Mouse (Mus musculus) frontal cortex, postnatal 25 days (tissue): ENCODE data around the gene Gm10277.

Experiments
- DNase-seq, 2 experiments: peaks; one replicate each; pipeline ENCODE4 v3.0.0; 2022; ENCODE audit warnings: low spot score in 2 of 2

Gene Gm10277

DNA sequence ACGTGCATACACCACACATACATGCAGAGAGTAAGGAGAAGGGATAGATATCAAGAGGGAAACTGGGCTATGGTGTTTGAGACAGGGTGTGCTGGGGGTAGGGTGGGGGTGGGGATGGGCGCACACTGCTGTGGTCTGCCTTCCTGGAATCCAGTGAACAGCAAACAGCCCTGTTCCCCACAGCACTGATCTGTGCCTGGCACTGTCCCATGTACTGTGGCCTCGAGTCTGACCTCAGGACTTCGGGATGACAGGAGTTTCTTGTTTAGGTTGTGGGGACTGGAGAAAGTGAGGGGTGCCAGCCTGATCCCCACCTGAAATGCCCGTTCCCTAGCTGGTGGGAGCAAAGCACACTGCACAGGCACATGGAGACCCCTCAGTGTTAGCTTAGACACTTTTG, at the start of gene Gm10277:
Gene Gm10277 (minus strand): TSS at position 41 of the 400 bp plus-strand sequence.
- DNase-seq, result no peak

DNA sequence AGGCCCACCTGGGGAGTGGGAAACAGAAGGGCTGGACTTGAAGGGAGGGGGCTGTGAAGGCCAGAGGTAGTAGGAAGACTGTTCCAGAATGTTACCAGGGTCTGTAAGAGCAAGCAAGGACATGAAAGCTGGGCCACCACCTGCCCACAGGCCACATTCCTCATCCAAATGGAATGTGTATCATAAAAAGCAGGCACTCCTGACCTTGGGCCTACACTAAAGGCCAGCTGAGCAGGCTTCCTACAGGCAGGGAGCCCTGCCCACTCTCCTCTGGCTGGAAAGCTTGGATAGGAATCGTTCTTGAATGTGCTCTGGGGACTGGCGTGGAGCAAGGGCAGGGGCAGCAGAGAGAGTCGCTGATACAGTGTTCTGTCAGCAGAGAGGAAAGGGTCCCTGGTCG, 49.2 kb upstream of the Gm10277 start:
- DNase-seq, result no peak

DNA sequence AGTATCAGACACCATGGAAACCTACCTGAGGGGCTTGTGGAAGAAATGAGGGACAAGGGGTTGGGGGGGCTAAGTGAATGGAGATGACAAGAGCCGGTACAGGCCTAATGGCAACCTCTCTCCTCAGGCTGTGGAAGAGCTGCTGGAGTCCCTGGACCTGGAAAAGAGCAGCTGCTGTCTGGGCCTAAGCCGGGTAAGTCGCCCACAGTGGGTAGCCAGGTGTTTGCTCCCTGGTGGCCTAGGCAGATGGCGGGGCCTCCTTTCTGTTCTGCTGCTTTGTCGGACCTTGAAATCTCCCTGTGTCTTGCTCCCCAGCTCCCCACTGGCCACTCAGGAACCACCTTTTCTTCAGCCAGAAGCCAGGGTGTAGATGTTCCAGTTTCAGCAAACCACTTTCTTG, 48.7 kb upstream of the Gm10277 start:
- DNase-seq, result no peak

DNA sequence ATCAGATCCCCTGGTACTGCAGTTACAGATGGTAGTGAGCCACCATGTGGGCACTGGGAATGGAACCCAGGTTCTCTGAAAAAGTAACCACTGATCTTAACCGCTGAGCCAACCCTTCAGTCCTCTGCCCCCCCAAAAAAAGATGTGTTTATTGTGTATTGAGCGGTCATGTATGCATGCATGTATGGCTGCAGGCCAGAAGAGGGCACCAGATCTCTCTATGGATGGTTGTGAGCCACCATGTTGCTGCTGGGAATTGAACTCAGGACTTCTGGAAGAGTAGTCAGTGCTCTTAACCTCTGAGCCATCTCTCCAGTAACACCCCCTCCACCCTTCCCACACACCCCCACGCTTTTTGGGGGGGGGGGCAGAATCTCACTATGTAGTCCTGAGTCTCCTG, 47.6 kb upstream of the Gm10277 start:
- DNase-seq, result no peak

GRCm38 (mm10) chr11:77832541-77832940, 45.0 kb upstream of the Gm10277 start:
- DNase-seq, result no peak

GRCm38 (mm10) chr11:77830875-77831274, 43.3 kb upstream of the Gm10277 start:
- DNase-seq, result no peak

DNA sequence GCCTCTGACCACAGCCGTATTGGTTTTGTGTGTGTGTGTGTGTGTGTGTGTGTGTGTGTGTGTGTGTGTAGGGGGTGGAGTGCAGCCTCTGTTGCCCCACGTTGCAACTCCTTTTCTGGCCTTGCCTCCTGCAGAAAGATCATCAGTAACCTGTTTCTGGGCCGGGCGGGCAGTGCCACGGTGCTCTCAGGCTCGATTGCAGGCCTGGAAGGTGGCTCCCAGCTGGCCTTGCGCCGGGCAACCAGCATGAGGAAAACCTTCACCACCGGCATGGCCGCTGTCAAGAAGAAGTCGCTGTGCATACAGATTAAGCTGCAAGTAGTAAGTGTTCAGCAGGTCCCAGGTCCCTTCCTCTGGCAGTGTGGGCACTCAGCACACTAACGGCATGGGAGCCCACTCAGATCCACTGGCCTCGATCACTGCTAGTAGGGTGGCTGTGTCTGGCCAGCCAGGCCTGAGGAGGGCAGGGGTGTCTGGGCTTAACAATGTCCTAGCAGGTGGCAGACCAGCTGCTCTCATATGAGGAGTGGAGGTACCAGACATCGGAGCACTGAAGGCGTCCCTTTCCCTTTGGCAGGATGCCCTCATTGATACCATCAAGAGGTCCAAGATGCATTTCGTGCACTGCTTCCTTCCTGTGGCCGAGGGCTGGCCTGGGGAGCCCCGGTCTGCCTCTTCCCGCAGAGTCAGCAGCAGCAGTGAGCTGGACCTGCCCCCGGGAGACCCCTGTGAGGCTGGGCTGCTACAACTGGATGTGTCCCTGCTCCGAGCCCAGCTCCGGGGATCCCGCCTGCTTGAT, 41.7 kb upstream of the Gm10277 start:
- DNase-seq, result no peak

- DNase-seq, result no peak
Observed at GRCm38 (mm10) chr11:77828163-77828562, 40.6 kb upstream of the Gm10277 start.

- DNase-seq, result peak; percentile 77
Observed at GRCm38 (mm10) chr11:77827241-77827995, 39.9 kb upstream of the Gm10277 start.

GRCm38 (mm10) chr11:77826311-77826710, 38.8 kb upstream of the Gm10277 start:
- no peak for DNase-seq

- peak; percentile 64 to 67 for DNase-seq
Observed at GRCm38 (mm10) chr11:77825853-77826252, 38.3 kb upstream of the Gm10277 start.

- DNase-seq, result peak; percentile 62 to 64
Observed at GRCm38 (mm10) chr11:77822781-77823180, 35.2 kb upstream of the Gm10277 start.

- no peak for DNase-seq
Observed at GRCm38 (mm10) chr11:77821648-77822047, 34.1 kb upstream of the Gm10277 start.

GRCm38 (mm10) chr11:77816003-77816402, 28.5 kb upstream of the Gm10277 start:
- DNase-seq, result no peak

DNA sequence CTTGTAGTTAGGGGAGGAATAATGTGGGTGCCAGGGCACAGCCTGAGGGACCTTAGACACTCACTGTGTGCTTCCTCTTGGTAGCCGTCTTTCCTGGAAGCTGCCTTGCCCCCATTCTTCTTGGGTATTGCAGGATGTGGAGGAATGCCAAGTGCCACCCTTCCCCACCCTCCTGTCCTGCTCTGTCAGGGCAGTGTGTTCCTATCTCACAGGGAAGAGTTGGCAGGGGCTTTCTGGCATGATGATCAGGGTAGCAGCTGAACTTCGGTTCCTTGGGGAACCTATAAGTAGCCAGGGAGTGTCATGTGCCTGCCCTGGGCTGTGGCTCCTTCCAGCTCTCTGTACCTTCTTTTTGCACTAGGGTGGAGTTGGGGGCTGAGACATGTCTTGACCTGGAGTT, 26.4 kb upstream of the Gm10277 start:
- DNase-seq, result no peak

GRCm38 (mm10) chr11:77810018-77810417, 22.5 kb upstream of the Gm10277 start:
- DNase-seq, result no peak

DNA sequence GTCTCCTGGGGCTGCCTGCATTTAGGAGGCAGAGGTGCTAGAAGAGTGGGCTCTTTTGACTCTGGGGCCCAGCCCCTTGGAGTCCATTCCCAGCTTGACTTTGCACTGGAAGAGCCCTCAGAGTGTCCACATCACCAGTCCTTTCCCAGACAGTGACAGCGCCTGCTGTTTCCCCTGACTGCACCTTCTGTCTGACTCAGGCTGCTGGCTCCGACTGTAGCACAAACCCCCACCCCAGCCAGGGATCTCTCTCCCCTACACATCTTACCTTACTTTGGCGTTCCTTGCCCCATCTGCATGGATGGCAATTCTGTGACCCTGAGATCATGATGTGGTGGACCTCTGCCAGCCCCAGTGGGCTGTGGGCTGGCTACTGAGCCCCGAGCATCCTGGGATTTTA, 21.7 kb upstream of the Gm10277 start:
- no peak for DNase-seq

- no peak for DNase-seq
Observed at GRCm38 (mm10) chr11:77808051-77808465, 20.5 kb upstream of the Gm10277 start.

DNA sequence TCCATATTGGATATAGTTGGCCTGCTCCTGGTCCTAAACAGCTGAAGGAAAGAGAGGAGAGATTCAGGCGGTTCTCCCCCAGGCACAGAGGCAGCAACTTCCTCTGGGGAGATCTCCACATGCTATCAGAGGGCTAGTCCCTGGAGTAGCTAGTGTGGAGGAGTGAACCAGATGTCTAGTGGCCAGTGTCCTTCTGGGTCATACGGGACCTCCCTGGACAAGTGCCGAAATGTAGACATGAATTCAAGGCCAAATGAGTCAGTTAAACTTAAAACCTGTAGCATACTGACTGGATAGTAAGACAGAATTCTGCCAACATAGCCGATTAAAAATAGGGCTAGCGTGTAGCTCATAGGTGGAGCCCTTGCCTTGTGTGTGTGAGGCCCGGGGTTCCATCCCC, 19.3 kb upstream of the Gm10277 start:
- DNase-seq, result no peak

DNA sequence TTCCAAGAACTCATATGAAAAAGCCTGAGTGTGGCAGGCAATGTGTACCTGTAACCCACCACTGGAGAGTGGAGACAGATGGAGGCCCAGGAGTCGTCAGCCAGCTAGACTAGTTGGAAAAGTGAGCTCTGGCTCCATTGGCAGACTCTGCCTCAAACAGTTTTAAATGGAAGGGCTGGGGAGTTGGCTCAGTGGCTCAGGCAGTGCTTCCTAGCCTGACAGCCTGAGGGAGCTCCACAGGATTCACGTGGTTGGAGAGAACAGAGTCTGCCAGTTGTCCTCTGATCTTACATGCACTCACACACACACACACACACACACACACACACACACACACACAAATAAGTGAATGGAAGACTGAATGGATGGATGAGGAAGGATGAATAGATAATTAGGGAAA, 18.7 kb upstream of the Gm10277 start:
- DNase-seq, result no peak

- DNase-seq, result no peak
Observed at GRCm38 (mm10) chr11:77802341-77802865, 14.9 kb upstream of the Gm10277 start.

DNA sequence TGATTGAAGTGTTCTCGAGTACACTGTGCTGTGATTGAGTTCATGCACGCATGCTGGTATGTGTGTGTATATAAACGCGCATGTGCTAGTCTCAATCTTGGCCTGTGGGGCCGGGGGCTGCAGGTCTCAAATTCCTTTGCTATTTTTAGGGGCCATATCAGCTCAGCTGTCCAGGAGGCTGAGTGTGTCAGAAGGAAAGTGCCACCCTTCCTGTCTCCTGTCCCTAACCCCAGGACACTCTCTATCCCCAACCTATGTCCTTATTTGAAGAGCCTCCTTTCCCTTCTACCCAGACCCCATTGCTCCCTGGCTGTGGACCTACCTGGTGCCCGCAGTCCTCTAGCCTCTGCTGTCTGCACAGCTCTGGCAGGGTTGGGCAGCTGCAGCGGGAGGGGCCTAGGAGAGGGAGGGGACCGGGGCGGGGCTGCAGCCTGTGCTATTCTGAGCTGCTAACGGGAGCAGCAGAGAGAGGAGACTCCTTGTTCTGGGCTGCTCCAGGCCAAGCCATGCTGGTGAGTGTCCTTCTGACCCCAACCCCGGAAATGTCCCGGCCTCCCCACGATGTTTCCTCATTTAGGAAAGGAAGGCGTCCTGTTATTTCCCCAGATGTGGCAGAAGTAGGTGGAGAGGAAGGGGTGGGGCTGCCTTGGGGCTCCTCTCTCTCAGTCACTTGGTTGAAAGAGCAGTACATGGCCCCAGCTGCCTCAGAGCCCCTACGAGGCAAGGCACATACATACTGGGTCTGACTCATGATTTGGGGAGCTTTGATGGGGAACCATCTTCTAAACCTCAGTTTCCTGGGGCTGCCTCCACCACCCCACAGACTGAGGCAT, 13.5 kb upstream of the Gm10277 start:
- no peak for DNase-seq
